Mouse (Mus musculus): ENCODE data around the gene Cand1. TPM values are rescaled to one million over a fixed set of nuclear protein-coding genes. Genes with fewer than 3 reads are reported as not detected.

Cand1 gene
- total and polyA plus RNA-seq, 2 experiments, result 17.7 to 30.2 TPM

DNA sequence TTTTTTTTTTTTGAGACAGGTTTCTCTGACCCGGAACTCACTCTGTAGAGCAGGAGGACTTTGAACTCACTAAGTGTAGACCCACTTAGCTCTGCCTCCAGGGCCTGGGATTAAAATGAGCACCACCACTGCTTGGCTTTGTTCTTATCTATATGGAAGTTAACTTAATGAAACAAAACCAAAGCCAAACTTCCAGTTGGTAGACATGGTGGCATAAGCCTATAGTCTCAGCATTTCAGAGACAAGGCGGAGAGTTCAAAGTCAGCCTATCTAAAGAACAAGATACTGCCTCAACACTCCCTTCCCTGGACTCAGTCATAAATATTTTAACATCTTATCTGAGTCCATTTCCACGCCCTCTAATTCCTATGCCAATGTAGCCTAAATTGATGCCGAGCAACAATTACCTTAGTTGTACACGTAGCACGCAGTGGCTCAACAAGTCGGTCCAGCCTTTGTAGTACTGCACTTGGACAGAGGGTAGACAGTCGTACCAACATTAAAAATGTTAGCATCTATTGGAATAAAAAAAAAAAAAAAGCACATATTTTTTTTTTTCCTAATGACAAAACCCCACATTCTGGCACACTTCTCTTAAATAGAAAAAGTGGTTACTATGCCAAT is 33.4 kb downstream of the Cand1 start:
- no peaks in the 10 kb centered on the region; the same call in 1 of the 2 replicates for H3K4me1 ChIP-seq (ENCODE audit: control insufficient read depth, insufficient read depth, low read length)
- no peak for DNase-seq (ENCODE audit: extremely low read depth, low read depth, low spot score)
- WGBS, result 88% methylated on average over 8 of the region's 8 CpGs
- H3K27ac ChIP-seq (replicated peaks; ENCODE audit: insufficient read depth, low read depth, low read length), result no peak overlapping the region
- no peak overlapping the region for H3K4me3 ChIP-seq (ENCODE audit: insufficient read depth, low read depth, low read length)
- H3K79me2 ChIP-seq (ENCODE audit: control insufficient read depth, insufficient read depth, low read length), result no peaks in the 10 kb centered on the region
- no peak for TF ChIP-seq CTCF (IDR thresholded peaks at IDR 0.05; ENCODE audit: low read depth, low read length)
- no peak overlapping the region for H3K9ac ChIP-seq (ENCODE audit: low read depth, low read length)
- H3K27me3 ChIP-seq (ENCODE audit: control insufficient read depth, insufficient read depth, low read length), result no peaks in the 10 kb centered on the region
- peaks cover 68% of the 10 kb centered on the region for H3K36me3 ChIP-seq (ENCODE audit: control insufficient read depth, insufficient read depth, low read length)

DNA sequence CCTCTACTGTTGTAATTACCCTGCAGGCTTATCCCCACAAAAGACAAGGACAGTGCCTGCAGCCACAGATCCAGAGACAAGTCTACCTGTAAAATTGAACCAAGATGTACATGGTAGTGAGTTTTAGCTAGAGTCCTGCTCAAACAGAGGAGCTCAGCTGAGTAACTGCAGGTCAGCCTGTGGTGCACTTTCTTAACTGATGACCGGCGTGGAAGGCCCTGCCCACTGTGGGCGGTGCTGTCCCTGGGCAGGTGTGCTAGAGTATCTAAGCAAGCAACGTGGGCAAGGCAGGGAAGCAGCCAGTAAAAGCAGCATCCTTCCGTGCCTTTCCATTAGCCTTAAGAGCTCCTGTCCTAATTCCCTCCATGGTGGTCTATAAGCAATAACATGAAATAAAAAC is 34.6 kb downstream of the Cand1 start:
- no peaks in the 10 kb centered on the region for H3K27me3 ChIP-seq (ENCODE audit: control insufficient read depth, insufficient read depth, low read length)
- H3K79me2 ChIP-seq (ENCODE audit: control insufficient read depth, insufficient read depth, low read length), result no peaks in the 10 kb centered on the region
- H3K36me3 ChIP-seq (ENCODE audit: control insufficient read depth, insufficient read depth, low read length), result peaks cover 58% of the 10 kb centered on the region
- WGBS, result 80% methylated on average over 5 of the region's 5 CpGs
- H3K4me1 ChIP-seq (ENCODE audit: control insufficient read depth, insufficient read depth, low read length), result peaks cover under 1% of the 10 kb centered on the region; the same call in 1 of the 2 replicates
- no peak overlapping the region for H3K4me3 ChIP-seq (ENCODE audit: insufficient read depth, low read depth, low read length)
- H3K27ac ChIP-seq (replicated peaks; ENCODE audit: insufficient read depth, low read depth, low read length), result no peak overlapping the region
- TF ChIP-seq CTCF (IDR thresholded peaks at IDR 0.05; ENCODE audit: low read depth, low read length) (no peak), POLR2A (IDR thresholded peaks at IDR 0.05; ENCODE audit: extremely low read depth, insufficient read depth, low read length) (no peak)
- DNase-seq (ENCODE audit: extremely low read depth, low read depth, low spot score), result no peak
- no peak overlapping the region for H3K9ac ChIP-seq (ENCODE audit: low read depth, low read length)

DNA sequence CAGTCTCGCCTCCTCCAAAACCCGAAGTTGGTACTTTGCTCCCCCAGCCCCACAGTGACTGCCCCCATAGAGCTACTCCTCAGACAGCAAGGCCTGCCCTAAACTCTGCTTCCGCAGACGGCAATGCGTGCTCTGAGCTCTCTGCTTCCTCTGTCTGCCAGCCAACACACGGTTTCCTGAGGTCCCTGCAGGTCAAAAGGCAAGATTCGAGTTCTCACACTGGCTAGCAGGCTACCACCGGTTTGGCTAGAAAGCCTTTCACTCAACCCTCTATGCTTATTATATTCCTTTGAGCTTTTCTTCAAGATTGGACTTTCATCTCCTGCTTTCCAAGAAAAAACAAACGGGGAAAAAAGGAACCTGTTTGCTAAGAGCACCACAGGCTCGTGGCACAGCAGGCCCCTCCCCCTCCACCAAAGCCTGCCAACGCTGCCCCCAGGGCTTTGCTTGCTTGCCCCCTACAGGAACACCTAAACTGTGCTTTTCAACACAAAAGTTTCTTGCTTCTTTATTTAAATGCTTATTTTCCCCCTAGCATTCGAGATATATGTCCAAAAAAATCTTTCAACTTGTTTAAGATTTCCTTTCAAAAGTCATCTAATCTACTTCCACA is 35.4 kb downstream of the Cand1 start:
- H3K4me3 ChIP-seq (ENCODE audit: insufficient read depth, low read depth, low read length), result no peak overlapping the region
- H3K79me2 ChIP-seq (ENCODE audit: control insufficient read depth, insufficient read depth, low read length), result no peaks in the 10 kb centered on the region
- WGBS, result 71% methylated on average over 12 of the region's 12 CpGs
- H3K27ac ChIP-seq (replicated peaks; ENCODE audit: insufficient read depth, low read depth, low read length), result no peak overlapping the region
- peaks cover 3% of the 10 kb centered on the region; the same call in 1 of the 2 replicates for H3K4me1 ChIP-seq (ENCODE audit: control insufficient read depth, insufficient read depth, low read length)
- DNase-seq (ENCODE audit: extremely low read depth, low read depth, low spot score), result no peak
- no peak overlapping the region for H3K9ac ChIP-seq (ENCODE audit: low read depth, low read length)
- TF ChIP-seq CTCF (IDR thresholded peaks at IDR 0.05; ENCODE audit: low read depth, low read length), result no peak
- TF ChIP-seq POLR2A (IDR thresholded peaks at IDR 0.05; ENCODE audit: extremely low read depth, insufficient read depth, low read length), result no peak
- no peaks in the 10 kb centered on the region for H3K27me3 ChIP-seq (ENCODE audit: control insufficient read depth, insufficient read depth, low read length)
- peaks cover 54% of the 10 kb centered on the region for H3K36me3 ChIP-seq (ENCODE audit: control insufficient read depth, insufficient read depth, low read length)

GRCm38 (mm10) chr10:119199864-119200263 is 40.0 kb downstream of the Cand1 start:
- H3K36me3 ChIP-seq (ENCODE audit: control insufficient read depth, insufficient read depth, low read length), result peaks cover 19% of the 10 kb centered on the region
- no peaks in the 10 kb centered on the region for H3K27me3 ChIP-seq (ENCODE audit: control insufficient read depth, insufficient read depth, low read length)
- H3K4me3 ChIP-seq (ENCODE audit: insufficient read depth, low read depth, low read length), result no peak overlapping the region
- peaks cover 9% of the 10 kb centered on the region for H3K4me1 ChIP-seq (ENCODE audit: control insufficient read depth, insufficient read depth, low read length)
- H3K9ac ChIP-seq (ENCODE audit: low read depth, low read length), result no peak overlapping the region
- 47% methylated on average over 5 of the region's 5 CpGs for WGBS
- DNase-seq (ENCODE audit: extremely low read depth, low read depth, low spot score), result peak; percentile 78
- H3K27ac ChIP-seq (replicated peaks; ENCODE audit: insufficient read depth, low read depth, low read length), result no peak overlapping the region
- H3K79me2 ChIP-seq (ENCODE audit: control insufficient read depth, insufficient read depth, low read length), result no peaks in the 10 kb centered on the region
- TF ChIP-seq POLR2A (IDR thresholded peaks at IDR 0.05; ENCODE audit: extremely low read depth, insufficient read depth, low read length) (no peak), CTCF (IDR thresholded peaks at IDR 0.05; ENCODE audit: low read depth, low read length) (no peak)

DNA sequence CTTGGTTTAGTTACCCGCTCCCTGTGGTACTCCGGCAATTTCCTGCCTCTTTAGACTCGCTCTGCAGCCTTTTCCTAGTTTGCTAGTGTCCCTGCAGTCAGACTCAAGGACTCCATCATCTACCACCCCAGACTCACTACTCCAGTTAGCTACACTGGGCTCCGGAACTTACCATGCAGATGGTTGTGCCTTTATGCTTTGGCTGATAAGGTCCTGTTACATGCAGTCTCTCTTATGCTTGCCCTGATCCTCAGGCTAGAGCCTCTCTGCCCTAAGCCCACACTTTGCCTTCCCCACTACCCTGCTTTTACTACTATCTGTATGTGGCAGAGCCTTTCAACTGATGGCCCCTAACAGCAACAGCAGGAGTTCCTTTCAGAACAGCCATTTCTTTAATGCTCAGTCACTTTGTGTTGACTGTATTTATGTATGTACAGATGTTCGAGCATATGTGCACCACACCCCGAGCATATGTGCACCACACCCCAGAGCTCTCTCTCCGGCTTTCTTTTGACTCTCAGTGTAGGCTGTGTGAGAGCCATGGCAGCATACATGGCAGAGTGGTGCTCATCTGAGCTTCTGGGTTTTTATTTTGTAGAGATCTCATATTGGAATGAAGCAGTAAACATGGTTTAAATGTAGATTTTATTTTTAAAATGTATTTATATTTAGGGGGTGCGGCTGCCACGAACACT is 41.5 kb downstream of the Cand1 start:
- no peak overlapping the region for H3K9ac ChIP-seq (ENCODE audit: low read depth, low read length)
- peaks cover 9% of the 10 kb centered on the region for H3K4me1 ChIP-seq (ENCODE audit: control insufficient read depth, insufficient read depth, low read length)
- TF ChIP-seq POLR2A (IDR thresholded peaks at IDR 0.05; ENCODE audit: extremely low read depth, insufficient read depth, low read length) (no peak), CTCF (IDR thresholded peaks at IDR 0.05; ENCODE audit: low read depth, low read length) (no peak)
- WGBS, result 99% methylated on average over 9 of the region's 9 CpGs
- H3K27ac ChIP-seq (replicated peaks; ENCODE audit: insufficient read depth, low read depth, low read length), result no peak overlapping the region
- no peaks in the 10 kb centered on the region for H3K27me3 ChIP-seq (ENCODE audit: control insufficient read depth, insufficient read depth, low read length)
- no peak for DNase-seq (ENCODE audit: extremely low read depth, low read depth, low spot score)
- H3K4me3 ChIP-seq (ENCODE audit: insufficient read depth, low read depth, low read length), result no peak overlapping the region
- peaks cover 14% of the 10 kb centered on the region for H3K36me3 ChIP-seq (ENCODE audit: control insufficient read depth, insufficient read depth, low read length)
- H3K79me2 ChIP-seq (ENCODE audit: control insufficient read depth, insufficient read depth, low read length), result no peaks in the 10 kb centered on the region

Data from liver, adult 2 months (tissue).